Mouse (Mus musculus): ENCODE results near the gene Kcnip1.
A peak's percentile ranks its signal among the peaks of the same experiment; 100 is the strongest.

Gene Kcnip1

DNA sequence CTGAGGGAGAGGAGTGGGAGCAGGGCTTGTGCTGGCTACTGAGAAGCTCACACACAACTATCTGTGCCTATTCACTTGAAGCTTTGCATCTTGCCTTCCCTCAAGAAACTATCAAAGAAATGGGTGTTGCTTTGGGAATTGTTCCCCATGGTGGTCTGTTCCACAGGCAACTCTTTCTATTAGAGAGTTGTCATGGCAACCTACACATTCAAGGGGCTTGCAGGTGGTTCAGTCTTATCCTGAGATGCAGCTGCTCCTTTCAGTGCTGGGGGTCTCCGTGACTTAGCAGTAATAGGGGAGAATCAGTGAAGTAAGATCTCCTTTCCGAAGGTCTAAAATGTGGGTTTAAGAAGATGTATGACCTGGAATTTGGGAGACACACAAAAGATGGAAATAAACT, 102.6 kb downstream of the Kcnip1 start:
- DNase-seq, result no peak

DNA sequence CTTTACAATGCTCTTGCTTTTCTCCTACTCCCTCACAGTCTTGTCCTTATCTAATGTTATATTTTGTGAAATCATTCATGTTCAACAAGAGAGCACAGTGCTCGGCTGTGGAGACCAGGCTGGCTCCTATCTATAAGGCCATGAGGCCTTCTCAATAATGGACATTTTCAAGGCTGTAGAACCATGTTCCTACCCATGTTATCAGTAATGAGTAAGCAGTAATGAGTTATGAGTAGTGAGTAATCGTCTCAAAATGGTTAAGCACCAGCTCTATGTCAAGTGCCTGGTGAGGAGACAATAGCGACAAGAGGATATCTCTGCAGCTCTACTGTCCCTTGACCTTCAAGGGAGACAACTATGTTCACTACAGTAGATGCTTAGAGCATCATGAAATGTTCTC, 105.3 kb downstream of the Kcnip1 start:
- DNase-seq, result no peak

DNA sequence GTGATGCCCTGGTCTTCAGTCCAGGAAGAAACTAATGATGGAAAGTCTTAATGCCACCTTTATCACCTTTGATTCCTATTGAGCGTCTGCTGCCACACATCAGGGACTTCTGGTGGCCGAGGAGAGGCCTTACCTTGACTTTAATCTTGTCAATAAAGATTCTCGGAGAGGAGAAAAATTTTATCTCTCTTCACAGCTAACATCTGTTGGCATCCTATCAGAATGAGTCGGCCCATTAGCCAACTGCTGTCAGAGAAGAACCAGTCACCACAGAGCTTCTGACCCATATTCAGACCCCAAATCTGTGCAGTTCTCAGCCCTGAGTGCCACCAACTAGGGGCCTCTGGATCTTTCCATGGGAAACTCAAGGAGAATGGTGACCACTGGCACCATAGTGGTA, 107.0 kb downstream of the Kcnip1 start:
- no peak for DNase-seq

DNA sequence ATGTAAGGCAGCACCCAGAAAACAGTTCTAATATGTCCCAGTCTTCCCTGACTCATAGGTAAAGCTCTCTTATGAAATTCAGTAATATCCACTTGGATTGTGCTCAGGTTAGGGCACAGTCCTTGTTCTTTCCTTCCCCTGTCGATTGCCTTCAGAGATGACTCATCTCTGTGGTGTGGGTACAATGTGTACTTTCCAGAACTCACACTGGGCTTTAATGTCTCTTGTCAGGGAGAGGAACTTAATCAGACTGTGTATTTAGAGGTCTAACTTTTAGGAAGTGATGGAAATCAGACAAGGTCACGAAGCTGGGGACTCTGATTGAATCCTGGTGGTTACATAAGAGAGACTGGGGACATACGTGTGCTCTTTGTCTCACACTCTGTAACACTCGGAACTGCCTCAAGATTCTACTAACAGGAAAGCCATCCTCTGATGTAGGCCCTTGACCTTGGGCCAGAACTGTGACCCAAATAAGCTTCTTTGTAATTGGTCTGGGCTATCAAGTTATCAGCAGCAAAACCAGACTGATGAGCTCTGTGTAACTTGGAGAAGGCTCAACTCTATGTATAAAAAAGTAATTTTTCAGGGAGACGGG, 110.1 kb downstream of the Kcnip1 start:
- DNase-seq, result no peak

DNA sequence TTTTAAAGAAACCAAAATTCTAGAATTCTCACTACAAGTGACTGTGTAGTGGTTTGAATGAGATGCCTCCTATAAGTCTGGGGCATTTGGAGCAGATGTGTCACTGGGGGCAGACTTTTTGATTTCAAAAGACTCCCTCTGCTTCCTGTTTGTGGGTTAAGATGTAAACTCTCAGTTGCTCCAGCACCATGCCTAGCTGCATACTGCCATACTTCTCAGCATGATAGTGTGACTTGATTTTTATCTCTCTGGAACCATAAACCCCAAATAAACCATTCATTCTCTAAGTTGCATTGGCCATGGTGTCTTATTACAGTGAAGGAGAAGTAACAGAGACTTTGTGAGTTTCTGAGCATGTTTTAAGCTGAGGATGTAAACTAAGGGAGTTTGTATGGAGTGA, 118.0 kb downstream of the Kcnip1 start:
- no peak for DNase-seq

DNA sequence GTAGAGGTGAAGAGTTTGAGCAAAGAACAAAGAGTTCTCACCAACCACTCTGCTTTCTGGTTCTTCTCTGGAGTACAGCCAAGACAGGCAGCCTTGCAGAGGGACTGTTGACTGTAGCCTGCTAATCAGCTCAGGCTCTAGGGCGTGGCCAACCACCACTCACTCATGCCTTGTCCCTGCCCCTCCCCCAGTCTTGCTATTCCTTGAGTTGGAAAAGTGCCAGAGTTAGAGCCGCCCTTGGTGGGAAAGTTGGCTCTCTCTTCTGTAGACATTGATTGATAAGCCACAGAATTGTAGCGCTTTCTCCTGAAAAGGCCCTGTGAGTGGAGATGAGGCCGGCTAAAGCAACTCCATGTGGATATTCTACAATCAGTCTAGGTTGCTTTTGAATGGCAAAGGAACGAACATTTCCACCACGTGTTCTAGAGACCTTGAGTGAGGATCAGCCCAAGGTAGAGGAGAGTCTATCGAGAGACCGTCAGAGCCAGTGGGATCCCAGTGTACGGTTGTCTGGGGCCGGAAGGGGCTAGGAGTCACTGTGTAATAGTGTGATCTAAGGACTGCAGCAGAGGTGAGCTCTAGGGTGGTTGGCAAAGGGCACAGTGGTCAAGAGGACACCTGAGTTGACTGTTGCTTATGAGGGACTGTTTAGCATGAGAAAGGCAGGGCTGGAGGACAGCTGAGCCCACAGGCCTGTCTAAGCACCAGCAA, 119.7 kb downstream of the Kcnip1 start:
- no peak for DNase-seq

DNA sequence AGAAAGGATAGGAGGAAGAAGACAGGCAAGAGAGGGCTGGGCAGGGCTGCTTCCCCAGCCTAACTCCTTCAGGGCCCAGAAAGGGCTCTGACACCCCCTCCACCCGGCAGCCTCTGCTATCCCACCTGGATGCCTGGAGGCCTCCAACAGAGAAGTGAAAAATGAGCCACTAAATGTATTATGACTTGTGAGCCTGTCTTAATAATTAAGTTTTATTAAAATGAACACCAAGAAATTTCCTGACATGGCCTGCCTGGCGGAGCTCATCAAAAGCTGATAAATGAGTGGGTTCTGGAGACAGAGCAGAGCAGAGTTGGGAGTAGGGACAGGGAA, 120.3 kb downstream of the Kcnip1 start:
- no peak for DNase-seq

DNA sequence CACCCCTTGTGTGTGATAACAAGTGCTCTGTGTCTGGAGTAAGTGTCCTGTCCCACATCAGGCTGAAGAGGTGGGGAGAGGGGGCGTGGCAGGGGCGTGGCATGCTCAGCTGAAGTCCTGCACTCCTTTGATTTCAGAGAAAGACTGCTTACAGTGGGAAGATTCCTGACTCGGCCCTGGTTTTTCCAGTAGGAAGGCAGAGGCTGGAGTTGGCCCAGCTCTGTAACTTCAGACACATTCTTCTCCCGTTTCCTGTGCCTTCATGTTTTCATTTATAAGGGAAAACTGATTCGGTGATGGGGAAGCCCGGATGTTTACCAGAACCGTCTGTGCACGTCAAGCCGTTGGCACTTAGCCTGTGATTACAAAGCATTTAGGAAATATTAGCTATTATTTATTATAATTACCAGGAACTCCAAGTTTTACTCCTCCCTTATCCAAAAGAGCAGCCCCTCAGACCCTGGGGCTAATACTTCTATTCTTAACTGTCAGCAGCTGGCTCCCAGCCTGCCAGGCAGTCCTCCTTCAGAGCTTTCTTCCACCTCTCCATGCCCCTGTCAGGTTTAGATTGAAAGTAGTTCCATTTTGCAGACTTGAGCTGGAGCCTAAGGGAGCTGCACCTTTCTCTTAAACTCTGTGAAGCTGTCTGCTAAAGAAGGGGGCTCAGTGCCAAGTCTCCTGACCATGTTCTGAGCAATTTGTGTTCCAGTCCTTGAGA, 120.8 kb downstream of the Kcnip1 start:
- no peak for DNase-seq

DNA sequence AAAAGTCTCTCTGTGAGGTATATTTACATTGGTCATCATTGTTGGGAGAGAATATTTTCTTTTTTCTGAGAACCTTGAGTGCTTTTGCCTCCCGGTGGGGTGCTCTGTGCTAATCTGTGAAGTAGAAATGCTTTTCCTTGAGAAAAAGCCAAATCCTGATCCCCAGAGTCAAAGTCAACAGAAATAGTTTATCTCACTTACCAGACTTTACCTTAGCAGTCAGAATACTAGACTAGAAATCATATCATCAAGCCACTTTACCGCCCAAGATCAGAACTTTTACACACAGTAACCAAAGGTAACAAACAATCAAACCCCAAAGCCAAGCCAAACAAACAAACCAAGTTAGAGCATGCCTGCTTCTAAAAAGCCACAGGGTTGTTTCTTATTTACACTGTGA, 122.7 kb downstream of the Kcnip1 start:
- DNase-seq, result no peak

DNA sequence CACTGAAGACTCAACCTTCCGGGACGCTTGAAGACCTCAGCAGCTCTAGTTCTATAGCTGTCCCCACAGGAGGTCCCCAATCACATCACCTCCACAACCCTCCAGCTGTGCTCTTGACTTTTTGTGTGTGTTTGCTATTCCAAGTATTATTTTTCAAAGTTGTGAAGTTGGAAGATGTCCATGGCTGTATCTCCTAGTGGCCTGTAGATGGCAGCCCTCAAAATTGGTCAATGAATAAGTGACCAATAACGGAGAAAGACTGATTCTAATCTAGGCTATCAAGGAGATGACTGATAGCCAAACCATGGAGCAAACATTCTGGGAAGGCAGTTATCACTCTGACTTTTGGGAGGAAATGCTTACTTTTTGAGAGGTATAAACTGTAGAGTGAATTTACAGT, 123.4 kb downstream of the Kcnip1 start:
- no peak for DNase-seq

DNA sequence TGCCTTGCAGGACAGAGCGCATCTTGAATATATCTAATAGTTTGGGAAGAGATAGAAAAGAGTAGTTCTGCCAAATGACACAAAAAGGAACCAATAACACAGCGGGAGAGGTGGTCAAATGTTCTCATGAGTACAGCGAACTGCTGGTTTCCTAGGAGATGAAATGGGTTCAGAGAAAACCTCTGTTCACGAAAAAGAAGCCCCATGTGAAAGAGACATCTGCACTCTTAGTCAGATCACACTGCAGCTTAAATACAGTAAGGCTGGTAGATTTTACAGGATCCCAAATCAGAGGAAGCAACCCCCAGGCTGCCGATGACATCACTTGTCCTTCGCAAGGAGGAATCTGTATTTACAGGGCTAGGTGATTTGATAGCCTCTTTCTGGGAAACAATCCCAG, 126.2 kb downstream of the Kcnip1 start:
- DNase-seq, result no peak

DNA sequence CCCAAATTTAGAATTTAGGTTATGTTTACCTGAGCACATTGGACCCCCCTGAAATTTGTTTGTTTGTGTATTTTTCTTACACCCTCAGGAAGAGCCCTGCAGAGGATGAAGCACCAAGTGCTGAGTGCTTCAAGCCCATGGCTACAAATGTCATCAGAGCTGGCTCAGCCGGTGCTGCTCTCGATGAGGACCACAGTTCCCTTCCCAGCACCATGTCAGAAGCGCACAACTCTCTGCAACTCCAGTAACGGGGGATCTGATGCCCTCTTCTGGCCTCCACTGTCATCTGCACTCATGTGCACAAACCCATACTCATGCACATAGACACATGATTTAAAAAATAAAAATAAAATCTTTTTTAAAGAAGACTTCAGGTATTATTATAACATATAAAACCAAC, 128.7 kb downstream of the Kcnip1 start:
- no peak for DNase-seq

DNA sequence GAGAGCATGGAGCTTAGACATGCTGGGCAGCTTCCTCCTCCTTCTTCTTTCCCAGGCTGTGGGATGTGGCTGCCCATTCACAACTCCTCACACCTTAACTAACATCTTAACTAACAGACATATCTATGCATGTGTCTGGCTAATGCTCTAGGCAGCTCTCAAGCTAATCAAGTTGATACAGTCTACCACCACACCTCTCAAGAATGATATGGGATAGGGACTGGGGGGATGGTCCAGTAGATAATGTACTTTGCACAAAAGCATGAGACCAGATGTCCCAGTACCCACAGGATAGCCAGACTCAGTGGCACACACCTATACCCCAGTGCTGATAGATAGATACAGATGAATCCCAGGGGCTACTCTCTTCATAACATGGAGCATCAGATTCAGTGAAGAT, 131.1 kb downstream of the Kcnip1 start:
- DNase-seq, result no peak

DNA sequence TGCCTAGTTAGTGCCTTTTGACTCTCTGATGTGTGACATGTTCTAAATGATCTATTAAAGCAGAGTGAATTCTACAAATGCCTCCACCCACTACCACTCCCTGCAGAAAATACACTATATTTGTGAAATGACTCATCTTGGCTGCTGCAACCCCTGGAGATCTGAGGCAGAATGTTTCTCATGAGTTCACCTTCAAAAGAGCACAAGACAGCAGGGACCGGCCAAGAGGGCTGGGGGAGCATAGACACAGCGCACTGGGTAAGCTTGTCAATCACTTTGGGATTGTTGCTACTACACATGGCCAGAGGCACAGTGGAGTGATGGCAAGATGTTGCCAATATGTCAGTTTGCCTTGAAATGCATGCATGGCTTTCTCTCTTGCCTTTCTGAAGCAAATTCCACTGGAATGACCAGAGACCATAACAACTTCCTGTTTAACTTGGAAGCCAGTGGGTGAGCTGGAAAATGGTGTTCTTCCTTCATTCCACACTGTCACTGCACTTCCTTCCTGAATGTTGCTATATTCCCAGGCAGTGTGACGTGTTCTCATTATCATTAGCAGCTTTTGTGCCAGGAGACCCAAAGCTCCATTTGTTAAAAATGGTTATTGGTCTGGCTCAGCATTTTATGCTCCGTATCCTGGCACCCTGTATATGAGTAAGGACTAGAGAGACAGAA, 131.9 kb downstream of the Kcnip1 start:
- no peak for DNase-seq

DNA sequence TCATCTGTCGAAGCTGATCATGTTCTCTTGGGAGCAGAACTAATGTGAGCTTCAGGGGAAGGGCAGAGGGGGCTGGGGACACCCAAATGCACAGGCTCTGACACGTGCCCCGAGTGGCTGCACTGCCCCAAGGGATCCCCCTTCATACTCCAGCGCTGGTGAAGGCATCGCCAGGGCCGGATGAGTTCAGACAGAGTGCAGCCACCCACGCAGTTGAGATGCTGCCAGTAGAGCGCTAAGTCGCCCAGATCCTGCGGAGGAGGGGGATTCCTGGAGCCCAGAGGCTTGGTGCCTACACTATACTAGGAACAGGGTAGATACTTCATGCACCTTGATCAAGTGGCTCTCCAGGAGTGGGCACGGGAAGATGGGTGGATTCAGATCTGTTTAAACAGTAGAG, 143.3 kb downstream of the Kcnip1 start:
- DNase-seq, result peak; percentile 48

DNA sequence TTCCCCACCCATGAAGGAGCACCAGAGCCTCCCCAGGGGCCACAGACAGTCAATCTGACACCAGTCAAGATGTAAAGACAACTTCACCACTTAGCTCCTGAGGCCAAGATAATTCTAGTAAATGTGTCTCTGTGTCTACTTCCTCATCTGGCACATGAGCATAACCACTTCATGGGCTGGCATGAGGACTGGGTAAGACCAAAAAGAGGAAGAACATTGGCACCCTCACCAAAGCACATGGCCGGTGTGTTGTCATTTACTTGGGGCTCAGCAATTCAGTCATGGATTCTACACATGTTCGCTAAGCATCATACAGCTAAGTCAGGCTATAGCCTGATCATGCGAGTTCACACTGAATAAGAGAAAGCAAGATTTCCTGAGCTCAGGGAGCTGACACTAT, 144.3 kb downstream of the Kcnip1 start:
- no peak for DNase-seq

DNA sequence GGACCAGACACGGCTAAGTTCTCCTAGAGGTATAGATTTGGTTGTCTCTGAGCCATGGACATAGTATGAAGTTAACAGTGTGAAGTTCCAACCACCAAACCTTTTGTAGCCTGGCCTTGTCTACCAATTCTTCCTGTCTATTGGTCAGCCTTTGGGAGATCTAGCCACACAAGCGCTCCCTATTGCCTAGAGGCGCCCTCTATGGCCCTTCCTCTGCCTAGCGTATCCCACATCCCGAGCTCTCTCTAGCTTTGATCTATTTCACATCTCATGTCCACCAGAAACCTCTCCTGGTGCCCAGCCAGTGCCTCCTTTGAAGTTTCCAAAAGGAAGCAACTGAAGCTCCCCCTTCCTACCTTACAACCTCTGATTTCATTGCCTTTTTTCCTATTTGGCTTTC, 147.0 kb downstream of the Kcnip1 start:
- DNase-seq, result no peak

DNA sequence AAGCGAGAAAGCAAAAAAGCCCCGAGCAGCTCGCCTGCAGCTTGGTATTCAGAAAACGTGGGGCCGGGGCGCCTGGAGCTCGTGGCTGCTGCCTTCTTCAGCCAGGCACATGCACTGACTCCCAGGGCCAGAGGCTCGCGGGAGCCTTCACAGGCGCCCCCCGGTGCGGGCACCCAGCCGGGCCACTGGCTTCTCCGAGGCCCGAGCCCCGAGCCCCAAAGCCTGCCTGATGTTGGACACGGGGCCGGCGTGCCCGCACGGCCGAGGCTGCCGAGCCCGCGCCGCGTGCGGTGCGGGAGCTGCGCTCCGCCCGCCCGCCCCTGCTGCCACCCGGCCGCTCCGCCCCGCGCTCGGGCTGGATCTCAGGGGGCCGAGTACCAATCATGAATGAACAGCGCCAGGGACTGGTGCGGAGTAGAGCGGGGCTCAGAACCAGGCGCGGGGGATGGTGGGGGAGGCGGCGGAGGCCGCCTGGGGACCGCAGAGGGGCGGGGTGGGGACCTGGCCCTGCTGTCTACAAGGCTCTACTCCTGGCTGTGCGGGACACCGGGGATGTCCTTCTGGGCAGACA, 149.6 kb downstream of the Kcnip1 start:
- DNase-seq, result peak; percentile 57

DNA sequence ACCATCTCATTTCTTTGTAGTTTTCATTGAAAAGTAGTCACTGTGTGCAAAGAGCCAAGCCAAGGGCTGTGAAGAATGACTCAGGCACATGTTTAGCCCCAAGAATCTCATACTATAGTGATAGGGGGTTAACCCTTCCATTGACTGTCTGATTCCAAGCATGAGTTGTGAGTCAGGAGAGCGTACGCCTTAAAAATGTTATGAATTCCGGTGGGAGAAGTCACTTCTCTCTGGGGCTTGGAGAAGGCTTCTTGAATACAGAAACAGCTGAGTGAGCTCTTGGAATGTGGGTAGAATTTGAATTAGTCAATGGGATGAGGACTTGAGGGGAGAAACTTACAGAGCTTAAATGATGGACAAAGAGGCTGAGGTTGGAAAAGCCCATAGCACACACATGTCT, 153.9 kb downstream of the Kcnip1 start:
- DNase-seq, result no peak

DNA sequence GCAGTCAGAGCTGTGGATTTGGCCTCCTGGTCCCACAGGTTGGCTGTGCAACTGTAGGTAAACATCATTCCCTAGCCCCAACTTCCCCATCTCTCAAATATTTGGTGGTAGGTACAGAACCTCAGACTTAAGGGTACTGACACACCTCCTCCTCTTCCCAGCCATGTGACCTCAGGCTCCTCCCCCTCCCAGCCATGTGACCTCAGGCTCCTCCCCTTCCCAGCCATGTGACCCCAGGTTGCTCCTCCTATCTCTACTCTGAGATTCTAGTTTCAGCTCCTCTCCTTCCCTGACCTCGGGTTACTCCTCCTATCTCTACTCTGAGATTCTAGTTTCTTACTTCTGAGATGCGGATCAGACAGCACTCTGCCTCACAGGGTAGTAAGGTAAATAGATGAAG, 163.2 kb downstream of the Kcnip1 start:
- no peak for DNase-seq

DNA sequence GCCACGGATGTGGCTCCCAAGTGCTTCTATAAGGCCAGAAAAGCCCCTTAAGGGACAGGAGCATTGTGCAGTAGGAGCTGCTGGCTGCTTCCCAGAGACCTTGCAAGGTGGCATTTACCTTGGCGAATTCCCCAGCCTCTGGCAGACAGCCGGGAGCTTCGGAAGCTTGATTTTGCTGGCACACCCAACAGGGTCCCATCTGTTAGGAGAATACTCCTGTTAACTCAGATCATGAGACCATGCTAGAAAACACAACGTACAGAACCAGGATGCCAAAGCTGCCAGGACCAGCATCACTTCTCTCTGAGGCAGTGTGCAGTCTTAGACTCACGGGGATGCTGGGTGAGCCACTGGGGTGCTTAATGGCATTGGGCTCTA, 165.1 kb downstream of the Kcnip1 start:
- DNase-seq, result peak; percentile 51

DNA sequence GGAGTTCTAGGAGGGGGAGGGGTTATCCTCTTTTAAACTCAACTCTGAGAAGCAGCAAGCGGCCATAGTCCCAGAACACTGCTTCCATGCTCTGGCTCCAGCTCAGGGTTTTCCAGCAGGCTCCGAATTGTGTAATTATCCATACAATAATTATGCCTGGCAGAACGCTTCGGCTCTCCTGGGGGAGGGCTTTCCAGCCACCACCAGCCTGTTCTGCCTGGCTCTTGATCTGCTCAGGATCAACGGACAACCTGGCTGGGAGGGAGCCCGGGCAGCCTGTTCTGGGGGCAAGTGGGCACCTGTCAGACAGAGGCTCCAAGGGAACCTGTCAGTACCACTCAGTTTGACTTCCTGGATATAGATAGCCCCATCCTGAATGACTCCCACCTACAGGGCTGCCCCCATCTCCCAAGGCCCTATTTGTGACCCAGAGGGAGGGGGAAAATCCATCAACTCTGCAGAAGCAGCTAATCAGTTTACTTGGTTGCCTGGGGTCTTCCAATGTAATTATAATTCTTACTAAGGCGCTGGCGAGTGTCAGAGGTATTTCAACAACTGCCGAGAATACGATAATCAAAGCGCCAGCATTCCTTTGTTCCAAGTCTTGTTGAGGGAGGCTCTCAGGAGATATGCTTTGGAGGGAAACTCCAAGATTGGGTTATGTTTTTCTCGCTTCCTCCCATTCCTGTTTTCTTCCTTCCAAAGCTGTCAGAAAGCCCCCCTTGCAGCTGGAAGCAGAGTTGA, 165.7 kb downstream of the Kcnip1 start:
- no peak for DNase-seq

DNA sequence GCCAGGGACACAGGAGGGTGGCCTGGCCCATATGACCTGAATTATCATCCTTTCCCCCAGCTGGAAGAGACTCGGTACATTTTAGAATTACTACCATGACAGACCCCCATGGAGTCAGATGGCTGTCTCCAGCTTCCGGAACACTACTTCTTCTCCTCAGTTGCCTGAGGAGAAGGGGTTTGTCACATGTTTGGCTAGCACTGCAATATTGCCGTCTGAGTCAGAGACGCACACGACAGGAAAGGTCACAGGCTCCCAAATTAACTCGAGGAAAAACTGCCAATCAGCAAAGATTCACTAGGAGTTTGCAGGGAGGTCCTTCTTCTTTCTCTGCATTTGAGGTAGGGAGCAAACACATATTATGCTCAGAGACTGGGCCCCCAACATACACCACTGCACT, 168.2 kb downstream of the Kcnip1 start:
- DNase-seq, result no peak
